Mouse (Mus musculus): ENCODE results near the gene Fgf11. TPM values are rescaled to one million over a fixed set of nuclear protein-coding genes. Genes with fewer than 3 reads are reported as not detected.

The Fgf11 gene
- polyA plus RNA-seq, 1 experiment: 17.3 TPM

DNA sequence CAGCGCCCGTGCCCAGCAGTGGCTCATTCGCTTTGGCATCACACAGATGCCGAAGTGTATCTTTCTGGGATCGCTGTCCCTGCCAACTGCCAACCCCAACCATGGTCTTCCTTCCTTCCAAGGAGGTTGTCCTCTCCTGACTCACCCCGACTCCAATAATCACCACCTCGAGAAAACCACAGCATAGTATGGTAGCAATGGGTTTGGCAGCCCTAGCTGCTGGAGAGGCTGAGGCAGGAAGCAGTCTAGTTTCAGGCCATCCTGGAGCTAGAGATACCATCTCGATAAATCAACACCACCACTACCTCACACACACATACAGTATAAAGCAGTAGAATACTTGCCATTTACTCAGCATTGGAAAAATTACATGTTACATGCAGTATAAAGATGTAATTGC, 17.2 kb upstream of the Fgf11 start:
- TF ChIP-seq POLR2A (IDR thresholded peaks at IDR 0.05; ENCODE audit: extremely low read depth, insufficient read depth, low read length): no peak
- no peak for TF ChIP-seq CTCF (IDR thresholded peaks at IDR 0.05; ENCODE audit: extremely low read depth, insufficient read depth, low read length)
- Histone ChIP-seq H3K4me3 (ENCODE audit: insufficient read depth, low read length) (no peak overlapping the region), H3K4me1 (ENCODE audit: control insufficient read depth, insufficient read depth, low read length) (no peaks in the 10 kb centered on the region), H3K27ac (ENCODE audit: insufficient read depth, low read length) (no peak overlapping the region)

DNA sequence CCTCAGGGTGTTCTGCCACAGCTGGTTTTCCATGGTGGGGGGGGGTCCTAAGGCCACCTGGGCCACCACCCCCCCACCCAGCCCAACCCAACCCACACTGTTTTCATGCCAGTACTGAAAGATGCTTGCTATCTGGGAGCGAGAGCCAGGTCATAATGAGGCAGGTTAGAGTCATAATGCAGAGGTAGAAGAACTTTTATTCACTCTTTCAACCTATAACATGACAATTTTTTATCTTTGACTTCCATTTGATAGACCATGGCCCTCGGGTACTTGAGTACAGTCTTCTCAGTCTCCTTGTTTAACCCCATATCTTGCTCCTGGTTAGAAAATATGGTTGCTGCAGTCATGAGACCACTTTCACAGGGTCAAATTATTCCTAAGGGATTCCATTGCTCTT, 16.7 kb upstream of the Fgf11 start, which contains the start of gene Spem2:
Spem2 (minus strand) TSS at position 101 of the 400 bp plus-strand sequence.
- TF ChIP-seq CTCF (IDR thresholded peaks at IDR 0.05; ENCODE audit: extremely low read depth, insufficient read depth, low read length): no peak
- Histone ChIP-seq H3K4me3 (ENCODE audit: insufficient read depth, low read length) (no peak within 1 kb of the TSS), H3K27ac (ENCODE audit: insufficient read depth, low read length) (no peak within 1 kb of the TSS)

DNA sequence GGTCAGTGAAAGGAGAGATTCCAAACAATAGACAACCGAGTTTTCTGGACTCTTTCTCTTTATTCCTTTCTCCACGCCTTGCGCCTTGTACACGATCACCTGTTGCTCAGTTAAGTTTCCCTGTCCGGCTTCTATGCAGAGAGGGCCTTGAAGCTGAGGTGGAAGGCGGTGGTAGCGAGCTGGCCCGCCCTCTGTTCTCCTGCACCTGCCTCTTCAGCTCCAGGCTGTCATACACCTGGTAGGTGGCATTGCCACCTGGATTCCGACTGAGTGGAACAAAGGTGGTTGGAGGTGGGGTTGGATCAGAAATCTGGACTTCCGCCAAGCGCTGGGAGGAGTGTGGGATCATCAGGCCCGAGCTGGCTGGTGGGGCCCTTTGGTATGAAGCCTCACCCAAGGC, 14.9 kb upstream of the Fgf11 start:
- no peaks in the 10 kb centered on the region for H3K4me1 ChIP-seq (ENCODE audit: control insufficient read depth, insufficient read depth, low read length)
- no peak overlapping the region for H3K4me3 ChIP-seq (ENCODE audit: insufficient read depth, low read length)
- no peak for TF ChIP-seq POLR2A (IDR thresholded peaks at IDR 0.05; ENCODE audit: extremely low read depth, insufficient read depth, low read length)
- no peak for TF ChIP-seq CTCF (IDR thresholded peaks at IDR 0.05; ENCODE audit: extremely low read depth, insufficient read depth, low read length)
- no peak overlapping the region for H3K27ac ChIP-seq (ENCODE audit: insufficient read depth, low read length)

More for the DNA sequence above, 16.7 kb upstream of the Fgf11 start, which contains the start of gene Spem2:
- no peaks in the 10 kb centered on the region for H3K4me1 ChIP-seq (ENCODE audit: control insufficient read depth, insufficient read depth, low read length)

DNA sequence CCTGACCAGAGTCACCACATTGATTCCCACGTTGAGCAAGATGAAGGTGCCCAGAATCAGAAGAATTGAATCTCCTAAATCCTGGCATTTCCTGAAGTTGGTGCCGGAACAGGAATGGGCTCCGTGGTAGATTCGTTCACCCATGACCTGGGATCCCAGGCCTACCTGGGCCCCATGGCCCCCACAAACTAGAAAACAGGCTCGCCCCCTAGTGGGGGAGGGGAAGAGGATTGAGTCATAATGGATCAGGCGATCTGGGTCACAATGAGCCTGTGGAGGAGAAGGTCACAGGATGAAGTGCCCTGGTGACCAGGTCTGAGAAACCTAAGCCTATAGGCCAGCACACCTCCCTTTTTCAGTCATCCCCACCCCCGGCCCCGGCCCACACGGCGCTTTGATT, 13.5 kb upstream of the Fgf11 start, which contains the start of gene Gm39566:
Gm39566 (minus strand) TSS at position 144 of the 400 bp plus-strand sequence.
- TF ChIP-seq CTCF (IDR thresholded peaks at IDR 0.05; ENCODE audit: extremely low read depth, insufficient read depth, low read length): no peak
- TF ChIP-seq POLR2A (IDR thresholded peaks at IDR 0.05; ENCODE audit: extremely low read depth, insufficient read depth, low read length): no peak
- no peaks in the 10 kb centered on the region for H3K4me1 ChIP-seq (ENCODE audit: control insufficient read depth, insufficient read depth, low read length)
- H3K27ac ChIP-seq (ENCODE audit: insufficient read depth, low read length): no peak within 1 kb of the TSS
- H3K4me3 ChIP-seq (ENCODE audit: insufficient read depth, low read length): no peak within 1 kb of the TSS

DNA sequence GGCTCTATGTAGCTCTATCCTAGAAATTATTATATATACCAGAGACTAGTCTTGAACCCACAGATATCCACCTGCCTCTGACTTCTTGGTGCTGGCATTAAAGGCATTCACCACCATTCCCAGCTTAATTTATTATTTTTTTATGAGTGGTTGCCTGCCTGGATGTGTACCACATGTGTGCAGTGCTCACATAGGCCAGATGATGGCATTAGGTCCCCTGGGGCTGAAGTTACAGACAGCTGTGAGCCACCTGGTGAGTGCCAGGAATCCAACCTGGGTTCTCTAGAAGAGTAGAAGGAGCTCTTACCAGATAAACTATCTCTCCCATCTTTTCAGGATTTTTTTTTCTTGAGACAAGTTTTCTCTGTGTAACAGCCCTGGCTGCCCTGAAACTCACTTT, 8.6 kb upstream of the Fgf11 start:
- no peak overlapping the region for H3K27ac ChIP-seq (ENCODE audit: insufficient read depth, low read length)
- H3K4me3 ChIP-seq (ENCODE audit: insufficient read depth, low read length): no peak overlapping the region
- TF ChIP-seq POLR2A (IDR thresholded peaks at IDR 0.05; ENCODE audit: extremely low read depth, insufficient read depth, low read length) (no peak), CTCF (IDR thresholded peaks at IDR 0.05; ENCODE audit: extremely low read depth, insufficient read depth, low read length) (no peak)
- H3K4me1 ChIP-seq (ENCODE audit: control insufficient read depth, insufficient read depth, low read length): no peaks in the 10 kb centered on the region

DNA sequence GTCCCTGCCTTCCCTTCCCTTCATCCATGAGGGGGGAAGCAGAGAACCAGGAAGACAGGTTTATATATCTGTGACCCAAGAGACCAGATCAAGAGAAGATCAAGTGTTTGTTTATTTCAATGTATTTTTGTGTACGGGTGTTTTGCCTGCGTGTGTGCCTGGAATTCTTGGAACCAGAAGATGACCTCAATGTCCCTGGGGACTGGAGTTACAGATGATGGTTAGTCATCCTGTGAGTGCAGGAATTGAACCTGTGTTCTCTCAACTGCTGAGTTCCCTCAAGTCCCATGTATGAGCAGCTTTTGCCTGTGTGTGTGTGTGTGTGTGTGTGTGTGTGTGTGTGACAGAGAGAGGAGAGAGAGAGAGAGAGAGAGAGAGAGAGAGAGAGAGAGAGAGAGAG, 6.0 kb upstream of the Fgf11 start:
- TF ChIP-seq POLR2A (IDR thresholded peaks at IDR 0.05; ENCODE audit: extremely low read depth, insufficient read depth, low read length) (no peak), CTCF (IDR thresholded peaks at IDR 0.05; ENCODE audit: extremely low read depth, insufficient read depth, low read length) (no peak)
- no peaks in the 10 kb centered on the region for H3K4me1 ChIP-seq (ENCODE audit: control insufficient read depth, insufficient read depth, low read length)
- no peak overlapping the region for H3K27ac ChIP-seq (ENCODE audit: insufficient read depth, low read length)
- no peak overlapping the region for H3K4me3 ChIP-seq (ENCODE audit: insufficient read depth, low read length)

DNA sequence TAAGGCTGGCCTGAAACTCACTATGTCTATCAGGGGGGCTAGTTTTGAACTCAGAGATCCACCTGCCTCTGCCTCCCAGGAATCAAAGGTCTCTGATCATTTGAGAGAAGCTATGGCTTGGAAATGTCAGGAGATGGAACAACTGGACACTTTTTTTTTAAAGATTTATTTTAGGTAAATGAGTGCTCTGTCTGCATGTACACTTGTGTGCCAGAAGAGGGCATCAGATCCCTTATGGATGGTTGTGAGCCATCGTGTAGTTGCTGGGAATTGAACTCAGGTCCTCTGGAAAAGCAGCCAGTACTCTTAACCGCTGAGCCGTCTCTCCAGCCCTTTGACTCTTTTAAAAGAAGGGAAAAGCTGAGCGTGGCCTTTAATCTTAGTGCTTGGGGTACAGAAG, 4.7 kb upstream of the Fgf11 start:
- Histone ChIP-seq H3K4me3 (ENCODE audit: insufficient read depth, low read length) (no peak overlapping the region), H3K27ac (ENCODE audit: insufficient read depth, low read length) (no peak overlapping the region), H3K4me1 (ENCODE audit: control insufficient read depth, insufficient read depth, low read length) (peaks cover 1% of the 10 kb centered on the region; the same call in 1 of the 2 replicates)
- TF ChIP-seq CTCF (IDR thresholded peaks at IDR 0.05; ENCODE audit: extremely low read depth, insufficient read depth, low read length) (no peak), POLR2A (IDR thresholded peaks at IDR 0.05; ENCODE audit: extremely low read depth, insufficient read depth, low read length) (no peak)

DNA sequence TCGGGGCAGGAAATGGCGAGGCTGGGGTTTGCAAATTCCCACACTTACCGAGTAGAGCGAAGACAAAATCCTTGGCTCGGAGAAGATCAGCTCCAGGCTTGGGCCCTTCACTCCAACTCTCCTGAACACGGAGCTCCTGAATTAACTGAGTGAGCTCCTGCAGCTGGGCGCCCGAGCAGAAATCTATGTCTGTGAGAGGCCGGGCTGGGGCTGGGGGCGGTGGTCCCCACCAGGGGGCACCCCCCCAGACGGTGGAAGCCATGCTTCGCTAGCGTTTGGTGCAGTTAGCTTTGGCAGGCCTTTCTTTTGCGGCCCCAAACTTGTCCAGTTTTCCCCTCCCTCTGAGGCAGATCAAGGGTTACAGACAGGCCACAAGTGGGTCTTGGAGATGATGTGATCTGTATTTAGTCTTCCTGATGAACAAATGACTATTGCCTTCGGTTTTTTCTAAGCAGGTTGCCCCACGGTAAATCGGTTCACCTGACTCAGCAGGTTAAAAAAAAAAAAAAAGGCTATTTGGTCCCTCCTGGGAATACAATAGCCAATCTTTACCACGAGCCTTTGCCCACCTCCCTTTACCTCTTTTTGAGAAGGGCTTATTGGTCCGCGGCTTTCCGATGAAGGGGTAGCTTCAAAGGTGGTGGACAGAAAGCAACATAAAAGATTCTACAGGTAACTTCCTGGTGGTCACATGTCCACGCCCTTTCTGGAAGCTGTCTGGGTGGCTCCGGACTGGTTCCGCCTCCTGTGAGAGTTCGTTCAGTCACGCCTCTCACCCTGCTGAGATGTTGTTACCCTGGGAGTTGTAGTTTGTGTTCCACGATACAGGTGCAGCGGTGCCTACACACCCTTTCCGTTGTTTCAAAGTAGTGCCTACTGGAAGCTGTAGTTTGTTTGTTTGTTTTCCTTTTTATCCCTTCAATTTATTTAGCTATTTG, 3.6 kb upstream of the Fgf11 start, which contains the start of gene Tmem102:
Tmem102 (minus strand) TSS at position 653 of the 938 bp plus-strand sequence.
- no peak within 1 kb of the TSS for H3K27ac ChIP-seq (ENCODE audit: insufficient read depth, low read length)
- no peak for TF ChIP-seq POLR2A (IDR thresholded peaks at IDR 0.05; ENCODE audit: extremely low read depth, insufficient read depth, low read length)
- no peak for TF ChIP-seq CTCF (IDR thresholded peaks at IDR 0.05; ENCODE audit: extremely low read depth, insufficient read depth, low read length)
- peaks cover 1% of the 10 kb centered on the region; the same call in 1 of the 2 replicates for H3K4me1 ChIP-seq (ENCODE audit: control insufficient read depth, insufficient read depth, low read length)
- H3K4me3 ChIP-seq (ENCODE audit: insufficient read depth, low read length): no peak within 1 kb of the TSS

DNA sequence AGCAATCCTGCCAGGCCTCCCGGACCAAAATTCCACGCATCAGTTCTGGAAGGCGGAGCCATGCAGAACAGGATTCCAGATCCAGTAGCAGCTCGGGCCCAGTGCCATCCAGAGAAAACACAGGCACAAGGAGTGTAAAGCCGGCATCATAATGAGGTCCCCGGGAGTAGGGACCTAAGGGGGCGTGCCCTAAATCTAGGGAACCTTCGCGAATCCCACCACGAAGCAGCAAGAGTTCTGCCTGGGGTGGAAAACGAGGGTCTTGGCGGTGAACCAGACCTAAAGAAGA, 2.9 kb upstream of the Fgf11 start:
- Histone ChIP-seq H3K4me1 (ENCODE audit: control insufficient read depth, insufficient read depth, low read length) (peaks cover 1% of the 10 kb centered on the region; the same call in 1 of the 2 replicates), H3K4me3 (ENCODE audit: insufficient read depth, low read length) (no peak overlapping the region), H3K27ac (ENCODE audit: insufficient read depth, low read length) (no peak overlapping the region)
- TF ChIP-seq POLR2A (IDR thresholded peaks at IDR 0.05; ENCODE audit: extremely low read depth, insufficient read depth, low read length) (no peak), CTCF (IDR thresholded peaks at IDR 0.05; ENCODE audit: extremely low read depth, insufficient read depth, low read length) (no peak)
